Mouse (Mus musculus): Measurements from ENCODE around the gene Thbs3. TPM values are rescaled to one million over a fixed set of nuclear protein-coding genes. Genes with fewer than 3 reads are reported as not detected.

Gene Thbs3
- polyA plus RNA-seq, 1 experiment from 2014 or later: 51.5 TPM

DNA sequence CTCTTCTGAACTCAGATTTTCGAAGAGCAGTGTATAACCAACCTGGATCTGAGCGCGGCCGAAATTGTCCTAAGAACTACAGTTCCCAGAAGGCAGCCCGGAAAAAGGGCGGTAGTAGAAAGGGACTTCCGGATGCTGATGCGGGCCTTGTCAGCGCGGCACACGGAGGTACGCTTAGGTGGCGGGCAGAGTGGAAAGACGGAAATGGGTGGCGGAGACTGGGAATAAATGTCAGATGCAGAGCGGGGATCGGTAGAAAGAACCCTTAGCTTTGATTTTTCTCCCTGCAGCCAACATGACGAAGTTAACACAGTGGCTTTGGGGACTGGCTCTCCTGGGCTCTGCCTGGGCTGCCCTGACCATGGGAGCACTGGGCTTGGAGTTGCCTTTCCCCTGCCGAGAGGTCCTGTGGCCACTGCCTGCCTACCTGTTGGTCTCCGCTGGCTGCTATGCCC is 51.5 kb downstream of the Thbs3 start:
- Histone ChIP-seq H3K27ac (replicated peaks) (peak overlapping the region; percentile 84), H3K4me2 (peak overlapping the region; percentile 92), H3K4me1 (replicated peaks) (peaks cover 48% of the 10 kb centered on the region), H3K9ac (peak overlapping the region; percentile 93), H3K27me3 (no peaks in the 10 kb centered on the region), H3K9me3 (no peaks in the 10 kb centered on the region), H3K4me3 (peak overlapping the region; percentile 82), H3K36me3 (no peaks in the 10 kb centered on the region)
- ATAC-seq (ENCODE audit: low FRiP score, low read depth): peak; percentile 88
- WGBS: under 1% methylated on average over 20 of the region's 20 CpGs

DNA sequence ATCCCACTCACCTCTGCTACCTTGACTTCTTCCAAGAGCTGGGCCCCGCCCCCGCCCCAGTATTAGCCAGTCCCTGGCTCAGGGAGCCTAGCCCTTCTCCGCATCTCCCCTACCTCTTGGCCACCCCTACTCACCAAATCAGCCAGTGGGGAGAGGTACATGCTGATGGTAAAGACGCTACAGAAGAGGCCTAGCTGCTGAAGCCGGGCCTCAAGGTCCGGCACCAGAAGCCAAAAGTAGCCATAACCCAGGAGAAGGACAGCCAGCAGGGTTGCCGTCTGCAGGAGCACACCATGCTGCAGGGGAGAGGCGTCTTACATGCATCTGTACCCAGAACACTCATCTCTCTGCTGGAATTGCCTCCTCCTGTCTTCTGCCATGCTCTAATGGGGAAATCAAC is 53.9 kb downstream of the Thbs3 start:
- no peak for ATAC-seq (ENCODE audit: low FRiP score, low read depth)
- WGBS: 52% methylated on average over 8 of the region's 8 CpGs
- Histone ChIP-seq H3K36me3 (no peaks in the 10 kb centered on the region), H3K27me3 (no peaks in the 10 kb centered on the region), H3K4me3 (no peak overlapping the region), H3K9me3 (no peaks in the 10 kb centered on the region), H3K4me2 (peak overlapping the region; percentile 82), H3K4me1 (replicated peaks) (peaks cover 48% of the 10 kb centered on the region), H3K27ac (replicated peaks) (no peak overlapping the region), H3K9ac (no peak overlapping the region)

- no peaks in the 10 kb centered on the region for H3K36me3 ChIP-seq
- peaks cover 48% of the 10 kb centered on the region for H3K4me1 ChIP-seq (replicated peaks)
- peak within 1 kb of the TSS; percentile 59 for H3K4me3 ChIP-seq
- H3K4me2 ChIP-seq: peak within 1 kb of the TSS; percentile 82
- peak; percentile 58 for ATAC-seq (ENCODE audit: low FRiP score, low read depth)
- H3K27me3 ChIP-seq: no peaks in the 10 kb centered on the region
- peak within 1 kb of the TSS; percentile 69 for H3K9ac ChIP-seq
- H3K9me3 ChIP-seq: no peaks in the 10 kb centered on the region
- WGBS: 2% methylated on average over 39 of the region's 39 CpGs
- H3K27ac ChIP-seq (replicated peaks): peak within 1 kb of the TSS; percentile 87
Measured at GRCm38 (mm10) chr3:89270051-89270755, 55.2 kb downstream of the Thbs3 start, which contains the start of gene Slc50a1. Slc50a1 (minus strand) TSS chr3:89270570.

GRCm38 (mm10) chr3:89270891-89271290 is 55.9 kb downstream of the Thbs3 start:
- H3K9me3 ChIP-seq: no peaks in the 10 kb centered on the region
- H3K27ac ChIP-seq (replicated peaks): peak overlapping the region; percentile 87; the same call in 1 of the 2 replicates
- no peak for ATAC-seq (ENCODE audit: low FRiP score, low read depth)
- no peaks in the 10 kb centered on the region for H3K36me3 ChIP-seq
- H3K4me1 ChIP-seq (replicated peaks): peaks cover 46% of the 10 kb centered on the region
- peak overlapping the region; percentile 69; the same call in 1 of the 2 replicates for H3K9ac ChIP-seq
- 63% methylated on average over 6 of the region's 6 CpGs for WGBS
- peak overlapping the region; percentile 59 for H3K4me3 ChIP-seq
- no peaks in the 10 kb centered on the region for H3K27me3 ChIP-seq
- H3K4me2 ChIP-seq: peak overlapping the region; percentile 82

DNA sequence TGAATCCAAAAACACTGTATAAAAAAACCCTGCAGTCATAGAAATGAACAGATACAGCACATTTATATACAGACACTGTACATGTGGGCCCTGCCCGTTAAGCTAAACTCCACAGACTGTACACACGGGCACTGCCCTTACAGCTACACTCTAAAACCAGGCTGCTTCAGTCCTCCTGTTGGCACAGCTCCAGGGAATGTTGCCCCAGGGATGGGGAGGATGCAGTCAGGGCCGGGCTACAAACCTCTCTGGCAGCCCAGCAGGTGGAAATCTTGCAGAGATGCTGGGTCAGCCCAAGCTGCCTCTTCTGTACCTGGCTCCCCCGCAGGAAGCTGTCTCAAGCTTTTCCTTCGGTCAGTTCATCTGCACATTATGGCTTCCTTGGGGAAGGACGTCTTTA is 56.8 kb downstream of the Thbs3 start:
- ATAC-seq (ENCODE audit: low FRiP score, low read depth): no peak
- Histone ChIP-seq H3K36me3 (no peaks in the 10 kb centered on the region), H3K27me3 (no peaks in the 10 kb centered on the region), H3K4me1 (replicated peaks) (peaks cover 40% of the 10 kb centered on the region), H3K9ac (no peak overlapping the region), H3K27ac (replicated peaks) (no peak overlapping the region), H3K9me3 (no peaks in the 10 kb centered on the region), H3K4me2 (no peak overlapping the region), H3K4me3 (no peak overlapping the region)
- WGBS: 52% methylated on average over 6 of the region's 6 CpGs

- H3K4me2 ChIP-seq: no peak overlapping the region
- no peak overlapping the region for H3K9ac ChIP-seq
- 94% methylated on average over 13 of the region's 13 CpGs for WGBS
- H3K4me3 ChIP-seq: no peak overlapping the region
- ATAC-seq (ENCODE audit: low FRiP score, low read depth): no peak
- no peaks in the 10 kb centered on the region for H3K36me3 ChIP-seq
- no peaks in the 10 kb centered on the region for H3K9me3 ChIP-seq
- peaks cover 16% of the 10 kb centered on the region for H3K27me3 ChIP-seq
- H3K27ac ChIP-seq (replicated peaks): no peak overlapping the region
- peaks cover 28% of the 10 kb centered on the region for H3K4me1 ChIP-seq (replicated peaks)
Measured at GRCm38 (mm10) chr3:89276061-89276460, 61.1 kb downstream of the Thbs3 start.

MicroRNA genes within 50 kb of the gene (microRNA counts, 519-probe panel; counts per million panel counts)
- microRNA mmu-miR-92b: 2,719 counts per million, percentile 51 among the panel's probes with 10 or more counts

Small RNA genes lying within 50 kb of the gene (microRNA-seq; reads per million reads assigned to microRNA genes)
- gene Mir92b: 3,555 reads per million, percentile 89 among the genes with 10 or more reads in this experiment

Other genes with a start within 250 kb of the Thbs3 start
- 111 and 120 TPM in 2 replicates for gene Rusc1, start 121.9 kb upstream of the Thbs3 start, polyA plus RNA-seq (2015; fragmentation: Nextera tagmentation; extraction: Ambion mirVana)
- gene Gm43738, start 114.1 kb upstream of the Thbs3 start, polyA plus RNA-seq (2015; fragmentation: Nextera tagmentation; extraction: Ambion mirVana): not detected in 2 replicates
- gene Fdps, start 113.2 kb upstream of the Thbs3 start, polyA plus RNA-seq (2015; fragmentation: Nextera tagmentation; extraction: Ambion mirVana): 465 and 483 TPM in 2 replicates
- gene Pklr, start 79.0 kb upstream of the Thbs3 start, polyA plus RNA-seq (2015; fragmentation: Nextera tagmentation; extraction: Ambion mirVana): 0.09 TPM in 2 replicates
- 51.9 and 59.2 TPM in 2 replicates for gene Hcn3, start 55.0 kb upstream of the Thbs3 start, polyA plus RNA-seq (2015; fragmentation: Nextera tagmentation; extraction: Ambion mirVana)
- 20.0 and 22.6 TPM in 2 replicates for gene Clk2, start 50.4 kb upstream of the Thbs3 start, polyA plus RNA-seq (2015; fragmentation: Nextera tagmentation; extraction: Ambion mirVana)
- gene Scamp3, start 37.7 kb upstream of the Thbs3 start, polyA plus RNA-seq (2015; fragmentation: Nextera tagmentation; extraction: Ambion mirVana): 148 and 158 TPM in 2 replicates
- 35.5 and 39.2 TPM in 2 replicates for gene Fam189b, start 32.0 kb upstream of the Thbs3 start, polyA plus RNA-seq (2015; fragmentation: Nextera tagmentation; extraction: Ambion mirVana)
- gene Gba, start 12.3 kb upstream of the Thbs3 start, polyA plus RNA-seq (2015; fragmentation: Nextera tagmentation; extraction: Ambion mirVana): 46.6 and 48.0 TPM in 2 replicates
- gene Mtx1, start 11.9 kb downstream of the Thbs3 start, polyA plus RNA-seq (2015; fragmentation: Nextera tagmentation; extraction: Ambion mirVana): 149 and 152 TPM in 2 replicates
- gene Muc1, start 13.9 kb downstream of the Thbs3 start, polyA plus RNA-seq (2015; fragmentation: Nextera tagmentation; extraction: Ambion mirVana): 1.2 and 1.6 TPM in 2 replicates
- gene Krtcap2, start 30.8 kb downstream of the Thbs3 start, polyA plus RNA-seq (2015; fragmentation: Nextera tagmentation; extraction: Ambion mirVana): 196 and 211 TPM in 2 replicates
- 71.3 and 81.6 TPM in 2 replicates for gene Trim46, start 31.1 kb downstream of the Thbs3 start, polyA plus RNA-seq (2015; fragmentation: Nextera tagmentation; extraction: Ambion mirVana)
- gene Dpm3, start 44.2 kb downstream of the Thbs3 start, polyA plus RNA-seq (2015; fragmentation: Nextera tagmentation; extraction: Ambion mirVana): 80.0 and 88.4 TPM in 2 replicates
- gene Slc50a1, start 55.4 kb downstream of the Thbs3 start, polyA plus RNA-seq (2015; fragmentation: Nextera tagmentation; extraction: Ambion mirVana): 36.2 and 38.5 TPM in 2 replicates
- gene Efna1, start 66.0 kb downstream of the Thbs3 start, polyA plus RNA-seq (2015; fragmentation: Nextera tagmentation; extraction: Ambion mirVana): 8.9 and 9.1 TPM in 2 replicates
- gene Efna3, start 107.8 kb downstream of the Thbs3 start, polyA plus RNA-seq (2015; fragmentation: Nextera tagmentation; extraction: Ambion mirVana): 62.4 and 72.3 TPM in 2 replicates
- gene Efna4, start 122.8 kb downstream of the Thbs3 start, polyA plus RNA-seq (2015; fragmentation: Nextera tagmentation; extraction: Ambion mirVana): 6.0 and 7.4 TPM in 2 replicates
- 71.0 and 77.1 TPM in 2 replicates for gene Adam15, start 134.8 kb downstream of the Thbs3 start, polyA plus RNA-seq (2015; fragmentation: Nextera tagmentation; extraction: Ambion mirVana)
- gene Dcst2, start 146.8 kb downstream of the Thbs3 start, polyA plus RNA-seq (2015; fragmentation: Nextera tagmentation; extraction: Ambion mirVana): 0.09 and 0.34 TPM in 2 replicates
- gene Dcst1, start 150.1 kb downstream of the Thbs3 start, polyA plus RNA-seq (2015; fragmentation: Nextera tagmentation; extraction: Ambion mirVana): 0.89 and 1.1 TPM in 2 replicates
- gene Zbtb7b, start 179.6 kb downstream of the Thbs3 start, polyA plus RNA-seq (2015; fragmentation: Nextera tagmentation; extraction: Ambion mirVana): 0.82 and 0.83 TPM in 2 replicates
- 0.89 TPM in 1 of 2 replicates, not detected in the other for gene Lenep, start 187.6 kb downstream of the Thbs3 start, polyA plus RNA-seq (2015; fragmentation: Nextera tagmentation; extraction: Ambion mirVana)
- 33.3 and 34.9 TPM in 2 replicates for gene Flad1, start 196.7 kb downstream of the Thbs3 start, polyA plus RNA-seq (2015; fragmentation: Nextera tagmentation; extraction: Ambion mirVana)
- 95.9 and 110 TPM in 2 replicates for gene Cks1b, start 203.2 kb downstream of the Thbs3 start, polyA plus RNA-seq (2015; fragmentation: Nextera tagmentation; extraction: Ambion mirVana)
- 20.0 and 21.8 TPM in 2 replicates for gene Shc1, start 203.3 kb downstream of the Thbs3 start, polyA plus RNA-seq (2015; fragmentation: Nextera tagmentation; extraction: Ambion mirVana)
- 43.1 and 45.8 TPM in 2 replicates for gene Pygo2, start 215.0 kb downstream of the Thbs3 start, polyA plus RNA-seq (2015; fragmentation: Nextera tagmentation; extraction: Ambion mirVana)
- gene Pbxip1, start 221.5 kb downstream of the Thbs3 start, polyA plus RNA-seq (2015; fragmentation: Nextera tagmentation; extraction: Ambion mirVana): 18.1 and 20.4 TPM in 2 replicates
- 127 and 130 TPM in 2 replicates for gene Pmvk, start 239.4 kb downstream of the Thbs3 start, polyA plus RNA-seq (2015; fragmentation: Nextera tagmentation; extraction: Ambion mirVana)

All from hindbrain, embryonic 15.5 days (tissue).